In the genomic region with DNA sequence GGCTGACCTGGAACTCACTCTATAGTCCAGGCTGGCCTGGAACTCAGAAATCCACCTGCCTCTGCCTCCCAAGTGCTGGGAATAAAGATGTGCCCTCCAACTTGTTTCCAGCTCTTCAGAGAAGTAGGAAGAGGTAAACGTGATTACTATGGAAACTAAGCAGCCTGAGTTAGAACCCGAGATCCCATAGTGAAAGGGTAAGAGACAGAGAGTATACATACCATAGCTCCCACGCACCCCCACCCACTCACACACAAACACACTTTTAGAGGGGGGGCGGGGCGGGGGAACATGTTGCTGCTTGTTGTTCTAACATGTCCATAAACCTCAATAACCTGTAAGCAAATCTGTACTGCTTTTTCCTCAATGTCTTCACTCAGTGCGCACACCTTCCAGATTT, we compare ENCODE assay signal across 9 mouse cellular contexts. TPM values are rescaled to one million over a fixed set of nuclear protein-coding genes. Genes with fewer than 3 reads are reported as not detected.
DNase-seq lines count a peak whose midpoint lies in the region; ATAC-seq and TF ChIP-seq lines count a peak whose summit lies in the region.
"Had no signal": no experiment of that assay in that cellular context is flagged by ENCODE, and none has a peak within 500 bp of the region (broad histone marks: within the 10 kb centered on the region; RNA-seq: fewer than 3 reads in every experiment).

No protein-coding gene starts in this region.

- no peaks in the 10 kb centered on the region for H3K9me3 ChIP-seq in lung, embryonic 16.5 days (ENCODE audit: control insufficient read depth, low read length)
- no peaks in the 10 kb centered on the region for H3K9me3 ChIP-seq in forebrain, embryonic 12.5 days
- H3K9me3 ChIP-seq in limb, embryonic 14.5 days (ENCODE audit: control insufficient read depth, low read length), result no peaks in the 10 kb centered on the region
- H3K9me3 ChIP-seq in stomach, embryonic 15.5 days, result no peaks in the 10 kb centered on the region

- ATAC-seq in lung, embryonic 16.5 days (ENCODE audit: low read depth), result no peak
- no peak for ATAC-seq in forebrain, embryonic 12.5 days (ENCODE audit: low FRiP score)
- ATAC-seq in limb, embryonic 14.5 days (ENCODE audit: low FRiP score, low read depth), result no peak
- no peak for ATAC-seq in stomach, embryonic 15.5 days (ENCODE audit: insufficient read depth, low FRiP score, low read depth)

- H3K4me2 ChIP-seq in lung, embryonic 16.5 days (ENCODE audit: low read depth, low read length), result peak overlapping the region; percentile 68
- H3K4me2 ChIP-seq in forebrain, embryonic 12.5 days, result peak overlapping the region; percentile 63
- H3K4me2 ChIP-seq in limb, embryonic 14.5 days (replicated peaks; ENCODE audit: low read depth, low read length, severe bottlenecking), result peak overlapping the region; percentile 66
- peak overlapping the region; percentile 69 for H3K4me2 ChIP-seq in stomach, embryonic 15.5 days

- no peak for DNase-seq in lung, adult 18-20 months
- DNase-seq in limb, embryonic 14.5 days (ENCODE audit: low spot score), result no peak
- no peak for DNase-seq in retina, postnatal 1 day
- DNase-seq in embryo, embryonic 10 days (ENCODE audit: low spot score), result no peak
- no peak for DNase-seq in spleen, adult 12 weeks (ENCODE audit: low spot score)
- DNase-seq: thymus, postnatal 4 days had no signal

- peak overlapping the region; percentile 100; the same call in 1 of the 2 replicates for H3K9ac ChIP-seq in lung, embryonic 16.5 days (ENCODE audit: low read length)
- H3K9ac ChIP-seq in forebrain, embryonic 12.5 days, result peak overlapping the region; percentile 99; the same call in 1 of the 2 replicates
- peak overlapping the region; percentile 98; the same call in 1 of the 2 replicates for H3K9ac ChIP-seq in limb, embryonic 14.5 days (ENCODE audit: low read depth, low read length, severe bottlenecking)
- no peak overlapping the region; the same call in 1 of the 2 replicates for H3K9ac ChIP-seq in stomach, embryonic 15.5 days

- no peaks in the 10 kb centered on the region for H3K36me3 ChIP-seq in lung, embryonic 16.5 days (ENCODE audit: control insufficient read depth, insufficient read depth, low read length)
- 0 out of 2 replicates have a peak, but pooled peaks cover 5% of the 10 kb centered on the region for H3K36me3 ChIP-seq in forebrain, embryonic 12.5 days (replicated peaks)
- no peaks in the 10 kb centered on the region for H3K36me3 ChIP-seq in limb, embryonic 14.5 days (ENCODE audit: control insufficient read depth, insufficient read depth, low read length)
- H3K36me3 ChIP-seq in stomach, embryonic 15.5 days, result no peaks in the 10 kb centered on the region

- H3K4me1 ChIP-seq in lung, embryonic 16.5 days (replicated peaks; ENCODE audit: control insufficient read depth, insufficient read depth, low read length), result peaks cover 11% of the 10 kb centered on the region
- H3K4me1 ChIP-seq in forebrain, embryonic 12.5 days, result peaks cover 21% of the 10 kb centered on the region
- peaks cover 8% of the 10 kb centered on the region; the same call in 1 of the 2 replicates for H3K4me1 ChIP-seq in limb, embryonic 14.5 days (ENCODE audit: control insufficient read depth, insufficient read depth, low read length)
- peaks cover 17% of the 10 kb centered on the region; the same call in 1 of the 2 replicates for H3K4me1 ChIP-seq in stomach, embryonic 15.5 days

- no peaks in the 10 kb centered on the region for H3K27me3 ChIP-seq in lung, embryonic 16.5 days (ENCODE audit: control insufficient read depth, insufficient read depth, low read depth, low read length)
- H3K27me3 ChIP-seq in forebrain, embryonic 12.5 days, result no peaks in the 10 kb centered on the region
- H3K27me3 ChIP-seq in limb, embryonic 14.5 days (ENCODE audit: control insufficient read depth, insufficient read depth, low read length), result no peaks in the 10 kb centered on the region
- no peaks in the 10 kb centered on the region for H3K27me3 ChIP-seq in stomach, embryonic 15.5 days (replicated peaks)

- peak overlapping the region; percentile 100 for H3K4me3 ChIP-seq in lung, embryonic 16.5 days (ENCODE audit: low read length)
- H3K4me3 ChIP-seq in forebrain, embryonic 12.5 days (replicated peaks), result peak overlapping the region; percentile 99
- peak overlapping the region; percentile 99 for H3K4me3 ChIP-seq in limb, embryonic 14.5 days (replicated peaks; ENCODE audit: low read length)
- H3K4me3 ChIP-seq in stomach, embryonic 15.5 days (replicated peaks), result peak overlapping the region; percentile 100

- no peak for TF ChIP-seq POLR2A in limb, embryonic 14.5 days (IDR thresholded peaks at IDR 0.05; ENCODE audit: borderline replicate concordance, extremely low read depth, insufficient read depth, insufficient read length)

- WGBS in lung, embryonic 16.5 days, result 78% methylated on average over 6 of the region's 6 CpGs
- 79% methylated on average over 6 of the region's 6 CpGs for WGBS in forebrain, embryonic 12.5 days
- 80% methylated on average over 6 of the region's 6 CpGs for WGBS in limb, embryonic 14.5 days
- WGBS in stomach, embryonic 15.5 days, result 65% methylated on average over 6 of the region's 6 CpGs

- no peak overlapping the region for H3K27ac ChIP-seq in lung, embryonic 16.5 days (ENCODE audit: low read length)
- H3K27ac ChIP-seq in forebrain, embryonic 12.5 days, result no peak overlapping the region
- H3K27ac ChIP-seq in limb, embryonic 14.5 days (replicated peaks; ENCODE audit: low read depth, low read length), result no peak overlapping the region
- no peak overlapping the region for H3K27ac ChIP-seq in stomach, embryonic 15.5 days

RNA-seq across cellular contexts. Expression of a gene that starts 2.0 kb away (rescaled TPM):
- 74.5 and 86.5 TPM in 2 replicates for polyA plus RNA-seq in lung, embryonic 16.5 days (2015; fragmentation: Nextera tagmentation; extraction: Ambion mirVana)
- 138 and 146 TPM in 2 replicates for polyA plus RNA-seq in forebrain, embryonic 12.5 days (2016; fragmentation: Nextera tagmentation; extraction: Ambion mirVana)
- polyA plus RNA-seq in limb, embryonic 14.5 days (2012; rRNA removed), result 54.6 and 63.5 TPM in 2 replicates
- 73.9 and 83.6 TPM in 2 replicates for polyA plus RNA-seq in limb, embryonic 14.5 days (2014; fragmentation: Nextera tagmentation; extraction: Ambion mirVana)
- 80.9 and 84.7 TPM in 2 replicates for polyA plus RNA-seq in stomach, embryonic 15.5 days (2015; fragmentation: Nextera tagmentation; extraction: Ambion mirVana)

RNA-seq across cellular contexts. Expression of a gene that starts 37.1 kb away (rescaled TPM):
- polyA plus RNA-seq in lung, embryonic 16.5 days (2015; fragmentation: Nextera tagmentation; extraction: Ambion mirVana), result 42.2 and 43.0 TPM in 2 replicates
- polyA plus RNA-seq in forebrain, embryonic 12.5 days (2016; fragmentation: Nextera tagmentation; extraction: Ambion mirVana), result 51.3 and 53.3 TPM in 2 replicates
- polyA plus RNA-seq in limb, embryonic 14.5 days (2012; rRNA removed), result 20.3 and 22.7 TPM in 2 replicates
- polyA plus RNA-seq in limb, embryonic 14.5 days (2014; fragmentation: Nextera tagmentation; extraction: Ambion mirVana), result 42.4 and 42.8 TPM in 2 replicates
- polyA plus RNA-seq in stomach, embryonic 15.5 days (2015; fragmentation: Nextera tagmentation; extraction: Ambion mirVana), result 41.5 and 46.4 TPM in 2 replicates
